Mouse (Mus musculus) gastrocnemius, postnatal 25 days (tissue): ENCODE data around the gene Zswim1. TPM values are rescaled to one million over a fixed set of nuclear protein-coding genes. Genes with fewer than 3 reads are reported as not detected.
"Not testable (repeated sequence)": the region's sequence is repeated elsewhere in the genome, so short reads cannot be mapped to it uniquely, and the experiment has no call there.

Source experiments
- DNase-seq: peaks from one replicate; pipeline ENCODE4 v3.0.0; 2022
- total RNA-seq, 2 experiments: library from RNA; stranded (reverse); gene quantifications; 1 replicate in 1 of 2; 2 replicates in 1 of 2; pipeline ENCODE4 v1.2.3; 2021

The Zswim1 gene
- total RNA-seq, 2 experiments from 2014 or later = 3.7 to 3.8 TPM

GRCm38 (mm10) chr2:164863411-164863810 lies 40.9 kb downstream of the Zswim1 start:
- not testable (repeated sequence) for DNase-seq

GRCm38 (mm10) chr2:164864593-164864992 lies 42.1 kb downstream of the Zswim1 start:
- no peak for DNase-seq

GRCm38 (mm10) chr2:164866741-164867551 lies 44.5 kb downstream of the Zswim1 start:
- DNase-seq = no peak

- no peak for DNase-seq
These were observed 45.1 kb downstream of the Zswim1 start for GRCm38 (mm10) chr2:164867566-164867965.

GRCm38 (mm10) chr2:164868491-164868890 lies 46.0 kb downstream of the Zswim1 start:
- no peak for DNase-seq

GRCm38 (mm10) chr2:164871602-164872303 lies 49.3 kb downstream of the Zswim1 start:
- no peak for DNase-seq

- no peak for DNase-seq
These were observed 51.1 kb downstream of the Zswim1 start for GRCm38 (mm10) chr2:164873621-164874020.

- no peak for DNase-seq
These were observed 51.8 kb downstream of the Zswim1 start for GRCm38 (mm10) chr2:164874239-164874769.

GRCm38 (mm10) chr2:164875648-164876047 lies 53.2 kb downstream of the Zswim1 start:
- DNase-seq = not testable (repeated sequence)

Other genes with a start within 250 kb of the Zswim1 start
- gene Spint3, start 249.2 kb upstream of the Zswim1 start, total RNA-seq = not detected
- not detected for gene Wfdc6a, start 237.2 kb upstream of the Zswim1 start, total RNA-seq
- not detected for gene Eppin, start 229.1 kb upstream of the Zswim1 start, total RNA-seq
- gene Wfdc6b, start 209.2 kb upstream of the Zswim1 start, total RNA-seq = not detected
- gene Wfdc8, start 209.1 kb upstream of the Zswim1 start, total RNA-seq = not detected
- gene Wfdc16, start 183.9 kb upstream of the Zswim1 start, total RNA-seq = not detected
- gene Wfdc10, start 166.6 kb upstream of the Zswim1 start, total RNA-seq = not detected
- gene Wfdc9, start 166.1 kb upstream of the Zswim1 start, total RNA-seq = not detected
- not detected for gene Wfdc11, start 148.6 kb upstream of the Zswim1 start, total RNA-seq
- not detected for gene Wfdc13, start 137.6 kb upstream of the Zswim1 start, total RNA-seq
- not detected for gene Spint4, start 124.2 kb upstream of the Zswim1 start, total RNA-seq
- not detected for gene Spint5, start 107.4 kb upstream of the Zswim1 start, total RNA-seq
- gene Wfdc3, start 76.8 kb upstream of the Zswim1 start, total RNA-seq = not detected
- gene Dnttip1, start 76.7 kb upstream of the Zswim1 start, total RNA-seq = 10 to 100 TPM; 17.0 to 17.5 TPM
- 1 to 10 TPM; 1.2 to 1.7 TPM for gene Ube2c, start 52.8 kb upstream of the Zswim1 start, total RNA-seq
- over 10,000 TPM; 15,847 to 16,724 TPM for gene Tnnc2, start 42.7 kb upstream of the Zswim1 start, total RNA-seq
- gene Snx21, start 36.9 kb upstream of the Zswim1 start, total RNA-seq = 10 to 100 TPM; 19.3 to 19.8 TPM
- 1 to 10 TPM; 8.0 to 9.1 TPM for gene Acot8, start 17.8 kb upstream of the Zswim1 start, total RNA-seq
- 1 to 10 TPM; 1.4 TPM for gene Zswim3, start 17.6 kb upstream of the Zswim1 start, total RNA-seq
- not detected for gene Spata25, start 5.9 kb downstream of the Zswim1 start, total RNA-seq
- gene Ctsa, start 10.2 kb downstream of the Zswim1 start, total RNA-seq = 10 to 100 TPM; 42.9 to 49.2 TPM
- 10 to 100 TPM; 28.9 to 35.0 TPM for gene Neurl2, start 10.8 kb downstream of the Zswim1 start, total RNA-seq
- gene Pltp, start 35.0 kb downstream of the Zswim1 start, total RNA-seq = 10 to 100 TPM; 14.8 to 18.6 TPM
- gene Pcif1, start 56.6 kb downstream of the Zswim1 start, total RNA-seq = 10 to 100 TPM; 21.0 to 25.8 TPM
- 1 to 10 TPM; 8.2 to 9.2 TPM for gene Zfp335, start 89.1 kb downstream of the Zswim1 start, total RNA-seq
- gene Mmp9, start 118.1 kb downstream of the Zswim1 start, total RNA-seq = 1 to 10 TPM in 1 of 2 experiments, under 1 TPM in 1; 0.64 to 1.4 TPM
- gene Slc12a5, start 138.1 kb downstream of the Zswim1 start, total RNA-seq = under 1 TPM; 0.21 to 0.38 TPM
- 10 to 100 TPM in 1 of 2 experiments, 1 to 10 TPM in 1; 9.9 to 12.6 TPM for gene Ncoa5, start 212.2 kb downstream of the Zswim1 start, total RNA-seq
- gene Cd40, start 232.9 kb downstream of the Zswim1 start, total RNA-seq = under 1 TPM; 0.48 to 0.84 TPM